Mouse (Mus musculus) right cerebral cortex, postnatal 25 days (tissue): ENCODE results near the gene Ebf1.

Experiments
- DNase-seq: peaks from one replicate; pipeline ENCODE4 v3.0.0; 2022

The Ebf1 gene

DNA sequence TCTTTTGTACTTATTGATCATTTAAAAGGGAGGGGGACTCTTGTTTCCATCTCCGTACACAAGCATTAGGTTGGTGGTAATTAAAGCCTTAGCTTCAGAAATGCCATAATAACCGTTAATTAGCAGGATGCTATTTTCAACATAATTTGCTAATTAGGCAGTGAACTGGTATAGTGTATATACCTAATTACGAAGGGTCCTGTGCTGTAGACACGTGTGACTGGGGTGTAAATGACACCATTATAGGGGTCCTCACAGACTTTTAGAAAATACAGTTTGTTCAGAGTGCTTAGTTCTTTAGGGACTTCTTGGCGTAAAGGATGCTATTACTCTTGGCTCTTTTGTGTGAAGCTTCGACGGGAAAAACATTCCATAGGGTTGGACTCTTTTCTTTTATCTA lies 167.9 kb downstream of the Ebf1 start:
- DNase-seq: no peak

DNA sequence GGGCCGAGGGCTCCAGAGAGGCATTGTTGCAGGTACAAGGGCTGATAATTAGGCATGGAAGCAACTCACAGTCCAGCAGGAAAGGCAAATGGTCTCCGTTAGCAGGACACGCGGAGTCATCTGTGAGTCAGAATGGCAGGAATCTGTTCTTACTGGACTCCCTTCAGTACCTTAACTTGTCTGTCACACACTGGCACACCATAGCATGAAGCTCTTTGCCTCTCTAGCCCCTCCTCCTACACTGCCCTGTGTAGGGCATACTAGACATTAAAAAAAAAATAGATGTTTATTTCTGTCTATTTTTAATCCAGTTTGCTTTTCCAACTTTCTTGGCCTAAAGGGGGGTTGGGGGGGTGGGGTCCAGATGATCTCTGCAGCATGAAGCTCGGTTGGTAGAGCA lies 168.4 kb downstream of the Ebf1 start:
- DNase-seq: no peak

DNA sequence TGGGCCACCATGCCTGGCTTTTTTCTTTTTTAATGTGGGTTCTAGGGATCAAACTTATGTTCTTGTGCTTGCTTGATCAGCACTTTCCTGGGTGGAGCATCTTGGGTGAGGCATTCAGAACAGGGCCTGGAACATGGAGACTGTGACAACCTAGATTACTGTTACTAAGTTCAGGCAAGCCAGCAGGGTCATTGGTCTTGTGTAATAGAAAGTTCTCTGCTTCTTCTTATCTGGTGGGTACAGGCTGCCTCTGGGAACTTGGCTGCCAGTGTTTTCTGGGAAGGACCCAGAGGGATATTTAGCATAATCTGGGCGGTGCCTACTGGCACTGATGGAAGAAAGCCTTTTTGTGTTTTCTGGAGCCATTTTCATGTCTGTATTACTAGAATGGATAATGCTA lies 170.9 kb downstream of the Ebf1 start:
- no peak for DNase-seq

DNA sequence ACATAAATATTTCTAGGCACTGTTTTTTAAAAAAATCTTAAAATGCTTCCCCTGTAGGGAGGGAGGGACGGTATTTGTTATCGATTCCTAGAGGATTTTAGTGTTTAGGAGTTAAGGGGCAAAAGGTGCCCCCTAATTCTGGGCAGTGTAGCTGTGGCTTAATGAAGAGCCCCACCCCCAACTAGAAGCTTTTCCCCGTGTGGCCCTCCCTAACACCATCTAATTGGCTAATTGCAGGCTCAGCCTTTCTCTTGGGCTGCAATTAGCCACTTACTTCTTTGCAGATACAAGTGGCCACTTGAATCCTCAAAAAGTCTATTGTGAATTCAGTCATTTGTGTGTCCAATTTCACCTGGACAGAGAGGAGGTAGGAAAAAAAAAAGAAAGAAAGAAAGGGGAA lies 175.7 kb downstream of the Ebf1 start:
- DNase-seq: no peak

DNA sequence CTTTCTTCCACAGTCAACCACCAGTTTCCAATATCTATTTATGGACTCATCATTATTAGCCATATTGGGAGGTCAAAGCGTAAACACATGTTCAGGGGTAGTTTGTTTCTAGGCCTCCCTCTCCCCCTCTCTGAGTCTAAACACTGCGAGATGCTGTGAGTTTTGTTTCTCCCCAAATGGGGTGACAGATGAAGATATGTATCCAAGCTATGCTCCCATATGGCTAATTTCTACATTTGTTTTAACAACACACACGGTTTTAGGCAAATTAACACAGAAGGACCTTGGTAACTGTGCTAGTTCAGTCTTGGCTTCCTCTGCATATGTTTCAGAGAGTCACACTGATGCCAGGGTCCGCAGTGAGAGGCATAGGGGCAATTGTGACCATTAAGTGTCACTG lies 177.8 kb downstream of the Ebf1 start:
- no peak for DNase-seq

DNA sequence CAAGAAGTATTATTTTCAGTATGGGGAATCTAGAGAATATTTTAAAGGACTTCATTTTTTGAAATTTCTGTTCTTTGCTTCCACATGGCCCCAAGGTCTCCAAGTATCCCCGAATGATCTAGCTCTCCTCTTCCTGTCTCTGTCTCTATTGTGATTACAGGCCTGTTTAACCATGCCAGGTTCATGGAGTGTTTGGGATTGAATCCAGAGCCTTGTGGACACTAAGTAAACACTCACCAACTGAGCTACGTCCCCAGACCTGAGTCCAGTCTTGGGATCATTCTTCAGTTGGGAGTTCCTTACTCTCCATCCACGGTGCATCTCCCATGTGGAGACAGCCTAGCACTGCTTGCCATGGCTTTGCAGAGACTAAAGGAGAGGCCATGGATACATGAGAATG lies 178.7 kb downstream of the Ebf1 start:
- DNase-seq: no peak

DNA sequence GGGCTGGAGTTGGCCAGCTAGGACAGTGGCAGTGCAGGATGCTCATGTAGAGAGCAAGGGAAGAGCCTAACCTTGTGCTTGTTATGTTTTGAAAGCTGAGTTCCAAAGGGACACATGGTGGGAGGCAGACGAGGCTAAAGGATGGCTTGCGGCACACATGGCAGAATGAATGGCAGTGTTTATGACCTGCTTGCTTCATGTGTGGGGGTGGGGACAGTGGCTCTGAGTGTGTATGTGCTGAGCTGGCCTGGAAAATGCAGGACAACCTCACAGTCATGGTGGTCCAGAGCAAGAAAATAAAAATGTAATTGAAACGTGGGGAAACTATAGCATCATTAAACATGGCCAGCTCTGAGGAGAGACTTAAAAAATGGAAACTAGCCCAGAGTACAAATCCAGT lies 181.2 kb downstream of the Ebf1 start:
- DNase-seq: no peak

DNA sequence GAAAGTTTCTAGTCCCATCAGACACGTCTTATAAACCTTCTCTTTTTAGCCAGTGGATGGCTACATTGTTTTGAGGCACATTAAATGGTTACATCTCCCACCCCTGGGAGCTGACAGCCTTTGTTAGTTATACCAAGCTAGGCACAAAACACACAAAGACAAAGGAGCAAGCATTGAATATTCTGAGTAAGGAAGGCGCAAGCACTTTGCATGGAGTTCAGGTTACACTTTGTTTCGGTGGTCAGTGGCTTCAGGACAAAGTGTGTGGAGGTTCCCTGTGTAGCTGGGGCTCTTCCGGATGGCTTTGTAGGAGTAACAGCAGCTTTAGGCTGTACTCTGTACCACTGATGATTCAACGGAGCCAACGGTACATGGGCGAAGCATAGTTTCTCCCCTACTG lies 186.9 kb downstream of the Ebf1 start:
- no peak for DNase-seq

DNA sequence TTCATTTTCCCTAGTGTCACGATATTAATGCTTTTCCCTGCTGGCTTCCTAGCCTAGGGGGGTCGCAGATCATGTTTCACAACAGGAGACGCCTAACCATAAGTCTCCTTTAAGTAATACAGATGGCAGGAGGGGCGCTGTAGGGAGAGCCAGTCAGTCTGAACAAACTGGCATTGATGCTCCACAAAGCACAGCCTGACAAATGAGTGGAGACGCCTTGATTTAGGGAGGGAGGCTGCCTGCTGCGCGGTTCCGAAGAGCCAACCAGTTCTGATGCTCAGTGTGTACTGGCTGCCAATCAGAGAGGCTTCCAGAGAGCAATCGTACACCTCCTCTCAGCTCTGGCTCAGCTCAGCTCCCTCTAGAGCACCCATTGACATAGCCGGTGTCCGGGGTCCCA lies 189.5 kb downstream of the Ebf1 start:
- DNase-seq: no peak

DNA sequence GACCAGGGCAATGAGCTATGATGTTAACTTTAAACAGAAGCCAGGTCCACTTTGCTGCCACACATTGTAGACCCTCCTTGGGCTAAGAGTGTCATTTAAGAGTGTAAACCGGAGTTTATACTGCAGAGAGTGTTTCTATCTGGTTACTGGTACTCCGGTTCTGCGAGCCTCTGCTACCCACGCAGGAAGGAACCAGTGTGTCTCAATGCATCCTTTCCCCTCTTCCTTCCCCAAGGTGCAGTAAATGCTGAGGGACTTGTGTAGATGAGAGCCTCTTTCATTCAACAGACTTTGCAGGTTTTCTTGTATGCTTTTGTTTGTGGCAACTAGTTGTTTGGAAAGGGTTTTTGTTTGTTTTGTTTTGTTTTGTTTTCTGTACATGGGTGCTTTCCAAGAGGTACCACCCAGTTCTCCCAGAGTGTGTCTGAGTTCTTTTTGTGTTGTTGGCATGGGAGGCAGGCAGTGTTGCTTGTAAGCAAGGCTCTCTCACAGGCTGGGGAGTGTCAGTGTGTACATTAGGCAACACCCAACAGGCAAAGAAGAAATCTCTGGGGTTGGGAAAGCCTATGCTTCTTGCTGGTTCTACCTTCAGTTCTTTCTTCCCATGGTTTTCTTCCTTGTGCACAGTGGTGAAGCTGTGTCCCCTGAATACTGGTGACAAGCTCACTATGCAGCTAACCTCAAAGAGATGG lies 191.9 kb downstream of the Ebf1 start:
- no peak for DNase-seq

DNA sequence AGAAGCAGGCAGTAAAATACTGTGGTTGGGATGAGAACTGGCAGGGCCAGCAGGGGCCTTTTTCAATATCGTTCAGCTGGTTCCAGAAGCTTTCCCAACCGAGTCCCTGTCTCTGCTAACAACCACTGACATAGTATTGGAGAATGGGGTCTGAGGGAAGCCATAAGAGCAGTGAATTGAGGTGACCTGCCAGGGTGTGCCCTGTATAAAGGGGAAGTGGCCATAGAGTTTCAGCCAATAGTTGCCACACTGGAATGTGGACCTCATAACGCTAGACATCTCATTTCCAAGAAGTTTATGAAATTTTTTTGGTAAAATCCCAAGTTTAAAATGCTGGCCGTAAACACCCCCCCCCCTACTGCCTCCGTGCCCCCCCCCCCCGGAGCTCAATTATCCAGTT lies 193.9 kb downstream of the Ebf1 start:
- DNase-seq: no peak

DNA sequence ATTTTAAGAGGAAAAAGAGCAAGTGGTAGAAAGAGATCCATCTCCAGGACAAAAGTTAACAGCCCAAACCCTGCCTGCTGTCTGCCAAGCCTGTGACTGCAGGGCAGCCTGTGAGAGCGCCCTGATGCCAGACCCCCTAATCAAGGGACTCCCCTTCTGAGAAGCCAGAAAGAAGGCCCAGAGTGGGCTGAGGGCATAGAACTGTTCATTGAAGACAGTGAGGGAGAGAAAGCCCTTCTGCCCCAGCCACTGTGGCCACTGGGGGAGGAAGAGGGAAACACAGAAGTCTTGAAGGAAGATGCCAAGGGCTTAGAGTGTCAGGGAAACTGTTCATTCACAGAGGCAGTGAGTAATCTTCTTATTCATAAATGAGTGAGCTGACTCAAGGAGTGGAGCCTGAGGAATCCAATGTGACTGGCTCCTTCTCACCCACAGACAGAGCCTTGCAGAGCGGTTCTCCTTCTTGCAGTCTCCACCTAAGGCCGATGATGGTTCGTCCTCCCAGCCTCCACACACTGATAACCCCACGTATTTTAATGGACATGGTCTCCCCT lies 195.2 kb downstream of the Ebf1 start:
- no peak for DNase-seq

DNA sequence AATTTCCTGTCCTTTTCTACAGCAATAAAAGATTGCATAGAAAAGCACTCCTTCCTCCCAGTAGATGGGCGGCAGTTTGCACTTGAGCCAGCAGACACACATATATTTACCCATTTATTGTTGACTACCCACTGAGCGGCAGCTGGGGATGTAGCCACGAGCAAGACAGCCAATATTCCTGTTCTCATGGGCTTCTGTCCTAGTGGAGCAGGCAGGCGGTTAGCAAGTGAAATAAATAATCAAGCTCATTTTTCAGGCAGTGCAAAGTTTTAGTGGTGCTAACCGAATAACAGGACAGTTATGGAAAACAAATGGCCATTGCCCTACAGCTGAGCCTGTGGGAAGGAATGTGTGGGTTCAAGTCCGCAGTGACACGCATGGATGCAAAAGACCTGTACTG lies 196.4 kb downstream of the Ebf1 start:
- no peak for DNase-seq

DNA sequence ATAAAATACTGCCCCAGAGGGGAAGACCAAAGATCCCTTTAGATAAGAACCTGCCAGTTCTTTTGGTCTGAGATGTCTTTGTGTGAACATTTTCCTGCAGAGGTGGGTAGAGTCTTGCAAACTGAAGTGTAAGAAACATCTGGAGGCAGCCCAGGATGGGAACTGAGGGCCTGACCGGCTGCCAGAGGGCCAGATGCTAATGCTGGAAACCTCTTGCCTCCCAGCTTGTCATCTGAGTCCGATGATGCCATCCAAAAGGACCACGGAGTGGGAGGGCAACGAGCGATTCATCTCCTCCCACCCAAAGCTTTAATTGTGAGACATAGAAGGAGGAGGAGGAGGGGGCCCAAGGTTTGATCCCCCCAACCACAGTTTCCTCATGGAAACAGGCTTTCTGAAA lies 197.7 kb downstream of the Ebf1 start:
- no peak for DNase-seq

DNA sequence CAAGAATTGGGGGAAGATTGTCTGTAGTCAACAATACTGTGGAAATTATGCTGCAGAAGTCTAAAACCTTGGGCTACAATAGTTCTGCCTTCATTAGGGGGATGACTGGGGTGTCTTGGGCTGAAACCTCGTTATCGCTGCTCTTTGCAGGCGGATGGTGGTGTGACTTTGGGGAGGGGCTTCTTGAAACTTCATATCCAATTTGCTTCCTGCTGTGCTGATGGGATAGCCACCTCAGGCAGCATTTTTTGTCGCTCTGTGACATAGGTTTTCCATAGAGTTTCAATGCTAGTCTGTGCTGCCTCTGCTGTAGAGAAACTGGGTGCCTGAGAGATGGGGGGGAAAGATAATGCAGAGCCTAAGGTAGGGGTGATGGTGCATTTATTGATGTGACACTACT lies 198.9 kb downstream of the Ebf1 start:
- no peak for DNase-seq

DNA sequence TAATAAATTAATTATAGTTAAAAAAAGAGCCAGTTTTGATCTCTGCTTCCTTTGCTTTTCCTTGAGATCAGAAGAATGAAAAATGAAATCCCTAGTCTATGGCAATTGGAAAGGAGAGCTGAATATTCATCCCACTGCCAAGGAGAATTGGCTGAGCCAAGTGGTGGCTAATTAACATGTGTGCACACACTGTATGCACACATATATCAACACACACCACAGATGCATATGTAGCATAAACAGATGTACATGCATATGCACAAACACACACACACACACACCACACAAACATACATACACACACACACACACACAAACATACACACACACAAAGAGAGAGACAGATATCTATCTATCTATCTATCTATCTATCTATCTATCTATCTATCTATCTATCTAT lies 205.2 kb downstream of the Ebf1 start:
- DNase-seq: no peak

DNA sequence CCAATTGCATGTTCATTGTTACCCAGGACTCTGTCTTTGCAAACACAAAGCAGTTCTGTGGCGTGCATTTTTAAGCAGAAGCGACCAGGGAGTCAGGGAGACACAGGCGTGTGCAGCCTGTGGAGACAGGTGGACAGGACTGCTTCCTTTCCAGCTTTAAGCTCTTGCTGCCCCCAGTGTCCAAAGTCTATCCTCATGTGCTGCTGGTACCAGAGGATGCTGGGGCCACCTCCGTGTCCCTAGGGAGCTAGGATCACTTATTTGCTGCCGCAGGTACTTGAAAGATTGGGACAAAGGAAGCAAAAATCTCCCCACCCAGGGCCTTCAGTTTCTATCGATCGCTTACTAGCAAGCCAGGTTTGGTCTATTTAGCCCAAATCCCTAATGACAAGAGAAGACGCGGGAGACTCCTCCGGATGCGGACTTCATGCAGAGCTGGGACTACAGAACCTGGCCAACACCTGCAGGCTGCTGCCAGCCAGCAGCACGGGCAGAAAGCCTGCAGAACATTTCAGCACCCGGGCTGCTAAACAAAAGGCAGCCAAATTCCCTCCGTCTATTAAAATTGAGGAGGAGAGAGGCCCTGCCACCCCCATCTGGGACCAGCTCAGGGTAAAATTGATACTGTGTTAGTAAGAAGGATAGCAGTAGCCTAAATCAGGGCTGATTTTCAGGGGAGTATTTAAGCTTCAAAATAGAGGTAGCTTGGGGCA lies 215.3 kb downstream of the Ebf1 start:
- no peak for DNase-seq

DNA sequence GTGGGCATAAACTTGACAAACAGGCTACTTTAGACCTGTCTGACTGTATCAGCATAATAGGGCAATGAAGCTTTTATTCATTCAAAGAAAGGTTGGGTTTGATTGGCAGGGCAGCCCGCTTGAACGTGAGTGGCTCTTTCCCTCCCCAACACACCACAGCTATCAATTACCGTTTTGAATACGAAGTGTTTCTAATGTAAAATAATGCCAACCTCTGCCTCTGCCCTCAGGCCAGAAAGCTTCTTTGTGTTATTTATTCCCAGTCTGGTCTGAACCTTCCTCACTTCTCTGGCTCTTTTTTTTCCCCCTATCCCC lies 215.8 kb downstream of the Ebf1 start:
- DNase-seq: no peak

DNA sequence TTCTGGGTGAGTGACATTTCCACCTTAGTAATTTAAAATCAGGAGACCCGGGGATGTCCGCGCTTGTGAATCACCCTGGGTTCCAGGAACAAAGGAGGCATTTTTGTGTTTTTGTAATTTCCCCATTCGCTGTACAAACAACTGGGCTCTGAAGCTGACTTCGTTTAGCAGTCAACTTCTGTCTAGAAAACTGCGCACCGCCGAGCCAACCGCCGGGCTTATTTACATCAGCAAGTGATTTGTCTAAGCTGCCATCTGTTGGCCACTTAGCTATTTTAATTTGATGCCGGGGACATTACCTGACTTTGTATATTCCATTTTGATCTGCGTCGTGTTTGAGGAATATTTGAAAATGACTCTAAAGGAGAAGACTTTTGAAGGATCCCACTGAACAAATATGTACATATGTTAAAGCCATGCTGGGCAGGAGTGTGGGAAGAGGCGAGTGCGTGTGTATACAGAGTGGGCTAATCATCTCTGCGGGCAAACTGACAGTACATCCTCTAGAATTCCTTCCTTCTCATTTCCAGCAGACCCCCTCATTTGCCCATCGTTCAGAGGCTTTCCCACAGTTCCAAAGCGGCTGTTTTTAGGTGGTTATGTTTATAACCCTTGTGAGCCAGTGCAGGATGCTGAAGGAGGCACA lies 216.4 kb downstream of the Ebf1 start:
- no peak for DNase-seq

DNA sequence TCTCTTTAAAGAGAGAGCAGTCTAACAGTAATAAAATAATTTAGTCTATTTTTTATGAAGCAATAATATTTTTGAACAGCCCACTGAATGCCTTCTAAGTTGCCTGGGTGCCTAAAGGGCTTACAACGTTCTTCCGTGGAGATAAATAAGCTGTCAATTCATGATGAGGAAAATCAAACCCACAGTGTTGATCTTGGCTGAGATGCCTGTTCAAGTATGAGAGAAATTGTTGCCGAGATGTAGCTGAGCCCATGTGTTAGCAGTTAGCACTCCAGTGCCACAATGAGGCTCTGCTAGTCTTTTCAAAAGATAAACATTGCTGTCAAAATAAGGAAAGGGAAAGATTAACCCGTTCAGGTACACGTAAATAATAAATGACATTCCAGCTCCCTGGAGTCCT lies 218.0 kb downstream of the Ebf1 start:
- DNase-seq: no peak

DNA sequence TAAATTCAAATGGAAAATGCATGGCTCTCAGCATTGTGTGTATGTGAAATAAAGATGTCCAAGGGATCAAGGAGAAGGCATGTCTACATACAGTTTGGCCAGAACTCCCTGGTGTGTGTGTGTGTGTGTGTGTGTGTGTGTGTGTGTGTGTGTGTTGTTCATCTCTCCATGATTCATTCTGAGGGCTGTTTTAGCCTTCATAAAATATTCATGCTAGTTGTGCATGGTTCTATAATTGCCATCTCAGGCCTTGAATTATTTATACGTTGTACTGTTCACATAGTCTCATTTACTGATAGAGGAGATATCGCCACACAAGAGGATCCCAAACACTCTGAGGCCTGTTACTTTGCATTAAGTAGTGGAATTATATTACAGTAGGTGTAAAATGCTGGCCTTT lies 220.5 kb downstream of the Ebf1 start:
- no peak for DNase-seq

DNA sequence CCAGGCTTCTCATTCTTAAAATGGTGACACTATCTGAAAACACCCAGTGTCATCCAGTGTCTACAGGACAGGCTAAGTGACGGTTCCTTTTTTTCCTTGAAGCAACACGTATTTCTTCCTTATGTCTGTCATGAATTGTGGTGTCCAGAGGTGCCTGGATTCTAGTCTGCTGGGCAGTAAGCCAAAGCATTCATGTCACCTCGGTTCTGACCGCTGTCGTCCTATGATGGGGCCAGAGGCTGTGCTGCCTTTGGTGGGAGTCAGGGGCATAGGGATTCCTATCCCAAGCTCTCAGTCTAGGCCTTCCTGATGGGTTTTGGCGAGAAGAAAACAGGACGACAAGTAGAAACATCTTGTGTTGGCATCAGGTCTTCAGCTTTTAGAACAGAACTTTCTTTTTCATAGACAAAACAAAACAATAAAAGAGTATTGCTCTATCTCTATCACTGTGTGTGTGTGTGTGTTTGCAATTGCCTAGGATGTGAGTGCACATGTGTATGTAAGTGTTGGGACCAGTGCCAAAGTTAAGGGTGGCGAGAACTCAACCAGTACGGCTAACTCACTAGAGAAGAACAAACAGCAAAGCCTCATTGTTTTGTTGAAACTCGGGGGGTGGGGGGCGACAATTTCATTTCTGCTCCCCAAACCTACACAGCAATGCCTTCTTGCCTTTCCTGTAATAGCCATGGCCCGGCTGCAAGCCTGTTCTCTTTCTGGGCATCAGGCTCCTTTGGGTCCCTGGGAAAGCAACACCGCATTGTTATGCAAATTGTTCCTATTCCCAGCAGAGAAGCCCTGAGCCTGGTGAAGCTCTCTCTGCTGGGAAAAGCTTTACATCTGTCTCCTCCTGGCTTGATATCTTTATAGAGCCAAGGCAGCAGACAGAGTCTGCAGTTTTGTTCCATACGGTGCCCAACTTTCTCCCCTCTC lies 224.3 kb downstream of the Ebf1 start:
- DNase-seq: no peak

DNA sequence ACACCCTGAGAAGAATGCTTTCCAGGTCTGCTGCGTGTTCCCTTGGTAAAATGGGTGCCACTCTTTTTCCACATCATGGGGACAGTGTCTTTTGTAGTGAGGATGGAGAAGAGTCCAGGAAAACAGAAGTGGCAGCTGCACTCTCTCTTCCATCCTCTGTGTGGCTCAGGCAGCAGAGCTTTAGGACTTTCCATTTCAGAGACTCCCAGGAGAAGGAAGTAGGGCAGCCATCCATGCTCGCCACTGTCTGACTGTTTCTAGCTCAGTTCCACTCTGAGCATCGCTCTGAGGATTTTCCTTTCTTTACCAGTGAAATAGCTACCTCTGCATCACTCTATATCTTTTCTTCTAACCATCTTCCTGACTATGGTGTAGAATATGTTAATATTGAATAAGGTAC lies 234.8 kb downstream of the Ebf1 start:
- no peak for DNase-seq
